Mouse (Mus musculus) olfactory bulb, adult 2 months (tissue): Measurements from ENCODE around the gene Trim43b. TPM values are rescaled to one million over a fixed set of nuclear protein-coding genes. Genes with fewer than 3 reads are reported as not detected.
"Not testable (repeated sequence)": the region's sequence is repeated elsewhere in the genome, so short reads cannot be mapped to it uniquely, and the experiment has no call there.

ENCODE experiments used
- H3K27ac ChIP-seq: fragments of 200-500 bp; 2 replicates; pipeline ENCODE4 v1.5.1; 2012; ENCODE audit warnings: low read depth, low read length; ENCODE audit not compliant: insufficient read depth
- H3K4me1 ChIP-seq: fragments of 200-500 bp; 2 replicates; pipeline ENCODE4 v1.6.1; 2012; ENCODE audit warnings: low read length; ENCODE audit not compliant: control insufficient read depth, insufficient read depth
- H3K4me3 ChIP-seq: fragments of 200-500 bp; 2 replicates; pipeline ENCODE4 v1.5.1; 2012; ENCODE audit warnings: mild to moderate bottlenecking, low read depth, low read length, moderate library complexity; ENCODE audit not compliant: insufficient read depth
- WGBS: fragments of 180-500 bp; shearing (Covaris S2); methylation state at CpG from one replicate; pipeline ENCODE4 v1.1.7; 2018; 5-methylcytosine and 5-hydroxymethylcytosine counted together
- polyA plus RNA-seq: library from polyadenylated mRNA; stranded (reverse); fragments of >200 nt; gene quantifications from 2 replicates; pipeline ENCODE4 v1.2.4, GENCODE M21; 2012; ENCODE audit warnings: low replicate concordance; ENCODE audit not compliant: missing spikeins, insufficient read depth, insufficient read length

Gene Trim43b
- not detected in 2 replicates for polyA plus RNA-seq

DNA sequence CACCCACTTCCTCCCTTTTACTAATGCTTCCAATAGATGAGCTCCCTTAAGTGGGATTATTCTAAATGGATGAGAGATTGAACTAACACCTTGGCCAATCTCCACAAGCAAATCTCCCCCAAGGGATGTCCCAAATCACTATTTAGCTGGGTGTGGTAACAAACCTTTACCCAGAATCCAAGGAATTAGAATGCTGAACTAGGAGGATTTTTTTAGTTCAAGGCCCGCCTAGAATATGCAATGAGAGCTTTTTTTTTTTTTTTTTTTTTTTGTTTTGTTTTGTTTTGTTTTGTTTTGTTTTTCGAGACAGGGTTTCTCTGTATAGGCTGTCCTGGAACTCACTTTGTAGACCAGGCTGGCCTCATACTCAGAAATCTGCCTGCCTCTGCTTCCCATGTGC, at the start of gene Trim43b:
TSS of gene Trim43b (minus strand) at position 101 of the 400 bp plus-strand sequence.
- WGBS: 91% methylated on average over 2 of the region's 2 CpGs
- H3K4me3 ChIP-seq, H3K27ac ChIP-seq, H3K4me1 ChIP-seq: not testable (repeated sequence)

DNA sequence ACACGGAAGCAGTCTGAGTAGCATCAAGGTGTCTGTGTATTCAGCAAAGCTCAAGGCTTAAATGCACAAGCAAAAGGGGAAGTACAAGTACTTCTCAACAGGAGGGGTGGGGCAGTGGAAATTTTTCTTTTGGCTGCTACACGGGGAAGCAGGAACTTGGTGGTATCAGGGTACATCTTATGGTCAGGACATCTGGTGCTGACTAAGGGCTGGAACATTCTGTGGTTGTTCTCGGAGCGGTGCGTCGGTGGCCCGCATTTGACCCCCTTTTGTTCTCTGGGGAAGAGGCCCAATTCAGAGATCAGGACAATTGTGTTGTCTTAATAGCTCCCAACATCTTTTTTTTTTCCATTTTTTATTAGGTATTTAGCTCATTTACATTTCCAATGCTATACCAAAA, 11.9 kb upstream of the Trim43b start:
- H3K4me1 ChIP-seq, H3K27ac ChIP-seq: not testable (repeated sequence)
- 94% methylated on average over 7 of the region's 7 CpGs for WGBS

DNA sequence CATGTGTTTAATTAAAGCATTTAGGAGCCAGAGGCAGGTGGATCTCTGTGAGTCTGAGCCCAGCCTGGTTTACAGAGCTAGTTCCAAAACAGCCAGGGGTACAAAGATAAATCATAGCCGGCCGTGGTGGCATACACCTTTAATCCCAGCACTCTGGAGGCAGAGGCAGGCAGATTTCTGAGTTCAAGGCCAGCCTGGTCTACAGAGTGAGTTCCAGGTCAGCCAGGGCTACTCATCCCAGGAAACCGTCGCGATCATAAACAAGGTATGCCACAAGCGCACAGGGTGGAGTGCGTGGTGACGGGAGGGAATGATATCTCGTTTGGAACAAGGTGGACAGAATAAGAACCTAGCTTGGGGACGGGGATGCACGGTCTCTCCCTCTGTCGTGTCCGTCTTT, 5.9 kb downstream of the Trim43b start:
- not testable (repeated sequence) for H3K27ac ChIP-seq, H3K4me1 ChIP-seq, H3K4me3 ChIP-seq
- WGBS: 96% methylated on average over 13 of the region's 13 CpGs

More for the DNA sequence above, 11.9 kb upstream of the Trim43b start:
- not testable (repeated sequence) for H3K4me3 ChIP-seq

DNA sequence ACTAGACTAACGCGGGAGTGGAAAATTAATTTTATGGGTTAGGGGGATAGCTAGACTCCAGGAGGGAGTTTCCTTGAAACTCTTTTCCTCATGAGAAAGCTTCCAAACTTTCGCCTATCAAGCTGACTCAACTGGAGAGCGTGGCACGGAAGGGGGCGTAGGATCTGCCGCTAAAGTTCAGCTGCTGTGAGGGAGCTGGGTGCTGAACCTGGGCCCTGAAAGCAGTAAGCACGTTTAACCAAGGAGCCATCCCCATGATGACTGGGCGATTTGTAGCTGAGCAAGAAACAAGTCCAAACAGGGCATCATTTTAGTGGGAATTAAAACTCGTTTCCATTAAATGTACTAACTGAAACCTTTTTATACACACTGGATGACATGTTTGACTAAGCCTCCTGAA, 13.0 kb downstream of the Trim43b start:
- 85% methylated on average over 10 of the region's 10 CpGs for WGBS
- H3K4me1 ChIP-seq, H3K27ac ChIP-seq, H3K4me3 ChIP-seq: not testable (repeated sequence)

DNA sequence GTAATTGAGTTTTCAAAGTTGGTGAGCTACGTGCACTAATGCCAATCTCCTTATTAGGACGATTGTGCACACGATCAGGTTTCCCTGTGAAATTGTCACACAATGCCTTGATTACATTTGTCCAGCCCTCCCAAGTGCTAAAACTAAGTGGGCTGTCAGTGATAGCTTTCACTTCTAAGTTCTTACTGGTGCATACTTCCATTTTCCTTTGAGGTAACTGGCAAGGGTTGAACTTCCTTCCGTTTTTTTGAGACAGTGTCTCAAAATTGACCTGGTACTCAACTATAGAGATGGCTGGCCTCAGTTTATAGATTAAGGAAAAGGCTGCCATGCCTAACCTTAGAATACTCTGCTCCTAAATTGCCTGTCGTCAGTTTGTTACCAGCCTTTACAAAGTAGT, 16.1 kb downstream of the Trim43b start:
- H3K27ac ChIP-seq, H3K4me1 ChIP-seq, H3K4me3 ChIP-seq: not testable (repeated sequence)
- WGBS: 91% methylated on average over 2 of the region's 5 CpGs

DNA sequence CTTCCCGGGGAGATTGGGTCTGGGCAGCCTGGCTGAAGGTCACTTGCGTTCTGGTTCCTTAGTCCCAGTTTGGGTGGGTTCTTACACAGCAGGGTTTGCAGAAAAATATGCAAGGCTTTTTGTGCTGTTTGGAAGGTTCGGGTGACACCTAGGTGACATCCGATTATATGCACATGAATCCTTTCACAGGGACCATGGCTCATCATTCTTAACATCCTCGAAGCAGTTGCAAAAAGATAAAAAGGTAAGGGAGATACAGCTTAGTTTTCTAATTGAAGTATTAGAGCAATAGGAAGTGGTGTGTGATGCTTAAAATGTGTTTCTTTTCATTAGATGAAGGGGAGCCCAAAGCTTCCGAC, 25.5 kb downstream of the Trim43b start:
- WGBS: 89% methylated on average over 4 of the region's 6 CpGs
- not testable (repeated sequence) for H3K27ac ChIP-seq, H3K4me1 ChIP-seq, H3K4me3 ChIP-seq

DNA sequence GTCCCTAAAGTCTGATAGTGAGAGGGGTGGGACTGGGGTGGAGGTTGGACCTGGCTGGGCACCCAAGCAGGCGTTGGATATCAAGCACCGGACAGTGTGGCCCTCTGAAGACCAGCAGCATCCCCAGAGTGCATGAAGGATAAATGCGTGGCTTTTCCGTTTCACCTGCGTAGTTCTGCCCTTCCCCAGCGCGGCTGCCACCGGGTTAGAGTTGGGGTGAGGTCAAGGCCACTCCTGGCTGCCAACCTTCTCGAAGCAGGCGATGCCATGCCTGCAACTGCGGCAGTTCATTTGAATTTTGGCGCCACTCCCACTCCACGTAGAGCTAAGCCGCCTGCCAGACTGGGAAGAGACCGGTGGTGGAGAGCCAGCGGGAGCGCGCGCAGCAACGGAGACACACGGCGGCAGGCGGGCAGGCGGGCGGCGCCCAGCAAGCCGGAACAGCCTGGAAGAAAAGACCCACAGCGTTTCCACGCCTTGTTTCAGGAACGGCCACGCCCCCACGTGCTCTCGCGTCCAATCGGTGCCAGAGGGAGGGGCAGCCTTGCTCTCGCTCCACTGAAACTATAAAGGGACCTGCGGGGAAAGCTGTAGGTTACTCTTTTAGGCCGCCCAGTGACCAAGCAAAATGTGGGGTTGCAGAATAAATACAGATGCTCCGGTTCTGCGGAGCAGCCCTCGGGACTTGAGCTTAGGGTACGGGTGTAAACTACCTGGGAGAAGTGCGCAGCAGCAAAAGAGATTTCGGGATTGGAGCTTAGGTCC, 26.1 kb downstream of the Trim43b start:
- not testable (repeated sequence) for H3K4me1 ChIP-seq, H3K27ac ChIP-seq
- peak overlapping the region; percentile 20 for H3K4me3 ChIP-seq
- 76% methylated on average over 39 of the region's 44 CpGs for WGBS

Other genes starting within 250 kb of the Trim43b start
- gene Bcl2a1a, start 135.9 kb downstream of the Trim43b start, polyA plus RNA-seq: not detected in 2 replicates
- gene Bcl2a1b, start 106.4 kb upstream of the Trim43b start, polyA plus RNA-seq: not detected in 2 replicates
- not detected in 2 replicates for gene Gm29094, start 106.5 kb upstream of the Trim43b start, polyA plus RNA-seq
- not detected in 2 replicates for gene Mthfs, start 117.8 kb upstream of the Trim43b start, polyA plus RNA-seq